Mouse (Mus musculus) G1E (cell line): Measurements from ENCODE around the gene Cspg4.

Experiments used
- CTCF ChIP-seq: IDR thresholded peaks from 2 replicates; pipeline ENCODE4 v1.5.1; 2012; ENCODE audit warnings: low read depth, low read length, inconsistent platforms, mixed read lengths
- GATA1 ChIP-seq: IDR thresholded peaks from 2 replicates; pipeline ENCODE4 v1.6.1; 2012; ENCODE audit warnings: borderline replicate concordance, low read length, inconsistent platforms, mixed read lengths
- TAL1 ChIP-seq: conservative IDR thresholded peaks from 2 replicates; pipeline ENCODE4 v1.6.1; 2012; ENCODE audit warnings: low read depth, low read length, inconsistent platforms, mixed read lengths

DNA sequence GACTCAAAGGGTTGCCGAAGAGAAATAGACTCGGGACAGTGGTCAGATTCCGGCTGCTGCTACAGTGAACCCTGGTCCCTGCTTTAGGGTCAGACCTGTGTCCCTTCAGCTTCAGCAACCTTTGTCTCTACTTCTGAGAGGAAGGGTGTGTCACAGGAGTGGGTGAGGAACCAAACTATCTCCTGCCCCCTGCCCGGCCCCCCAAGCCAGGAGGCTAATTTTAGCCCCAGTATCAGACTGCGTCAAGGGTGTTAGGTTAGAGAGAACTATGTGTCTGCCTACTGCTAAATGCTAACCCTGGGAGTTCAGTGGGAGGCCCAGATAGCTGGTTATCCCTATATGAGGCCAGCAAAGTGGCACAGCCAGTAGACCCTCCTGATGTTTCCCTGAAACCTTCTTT, 29.7 kb upstream of the Cspg4 start:
- TF ChIP-seq GATA1 (no peak), CTCF (no peak), TAL1 (no peak)
